Mouse (Mus musculus) lung, postnatal 0 days (tissue): Measurements from ENCODE around the gene Gpr50. TPM values are rescaled to one million over a fixed set of nuclear protein-coding genes. Genes with fewer than 3 reads are reported as not detected.

Experiments
- ATAC-seq: fragments of 200-750 bp; cut with Nextera tagmentation; 2 replicates; pipeline ENCODE4 v1.8.0; 2017; ENCODE audit warnings: moderate library complexity
- DNase-seq: peaks from one replicate; pipeline ENCODE4 v3.0.0-alpha.2; 2016; ENCODE audit warnings: low spot score
- H3K27ac ChIP-seq: fragments of 300-500 bp; sonication (generic); 2 replicates; pipeline ENCODE4 v1.5.1; 2014; ENCODE audit warnings: antibody characterized with exemption, mild to moderate bottlenecking, low read length, mixed read lengths
- H3K27me3 ChIP-seq: fragments of 300-500 bp; sonication (generic); replicated peaks from 2 replicates; pipeline ENCODE4 v1.6.1; 2014; ENCODE audit warnings: low read length, mixed read lengths; ENCODE audit not compliant: insufficient read depth
- H3K36me3 ChIP-seq: fragments of 300-500 bp; sonication (generic); 2 replicates; pipeline ENCODE4 v1.6.1; 2014; ENCODE audit warnings: low read length, mixed read lengths; ENCODE audit not compliant: insufficient read depth
- H3K4me1 ChIP-seq: fragments of 300-500 bp; sonication (generic); 2 replicates; pipeline ENCODE4 v1.6.1; 2014; ENCODE audit warnings: antibody characterized with exemption, low read depth, low read length, mixed read lengths; ENCODE audit not compliant: insufficient read depth
- H3K4me2 ChIP-seq: fragments of 300-500 bp; sonication (generic); replicated peaks from 2 replicates; pipeline ENCODE4 v1.6.1; 2014; ENCODE audit warnings: low read depth, mild to moderate bottlenecking, low read length, moderate library complexity, mixed read lengths
- H3K4me3 ChIP-seq: fragments of 300-500 bp; sonication (generic); 2 replicates; pipeline ENCODE4 v1.5.1; 2014; ENCODE audit warnings: low read depth, low read length
- H3K9ac ChIP-seq: fragments of 300-500 bp; sonication (generic); replicated peaks from 2 replicates; pipeline ENCODE4 v1.6.1; 2014; ENCODE audit warnings: low read depth, mild to moderate bottlenecking
- H3K9me3 ChIP-seq: fragments of 300-500 bp; sonication (generic); 2 replicates; pipeline ENCODE4 v1.6.1; 2016; ENCODE audit warnings: low read length, mixed read lengths
- CTCF ChIP-seq: IDR thresholded peaks from 2 replicates; pipeline ENCODE4 v1.5.1; 2016; ENCODE audit warnings: antibody characterized with exemption, mild to moderate bottlenecking
- EP300 ChIP-seq: IDR thresholded peaks from 2 replicates; pipeline ENCODE4 v1.6.1; 2016; ENCODE audit warnings: antibody characterized with exemption, mild to moderate bottlenecking, control low read depth
- WGBS: fragments of 180-500 bp; shearing (Covaris S2); extraction: QIAGEN DNeasy Blood & Tissue Kit; methylation state at CpG from one replicate; pipeline ENCODE4 v1.1.7; 2014; 5-methylcytosine and 5-hydroxymethylcytosine counted together
- polyA plus RNA-seq: library from polyadenylated mRNA; unstranded; fragments of >200 nt; fragmentation: Nextera tagmentation; extraction: Ambion mirVana; gene quantifications from 2 replicates; pipeline ENCODE4 v1.2.1, GENCODE M21; 2015

The Gpr50 gene
- 0.05 TPM in 1 of 2 replicates, not detected in the other for polyA plus RNA-seq

DNA sequence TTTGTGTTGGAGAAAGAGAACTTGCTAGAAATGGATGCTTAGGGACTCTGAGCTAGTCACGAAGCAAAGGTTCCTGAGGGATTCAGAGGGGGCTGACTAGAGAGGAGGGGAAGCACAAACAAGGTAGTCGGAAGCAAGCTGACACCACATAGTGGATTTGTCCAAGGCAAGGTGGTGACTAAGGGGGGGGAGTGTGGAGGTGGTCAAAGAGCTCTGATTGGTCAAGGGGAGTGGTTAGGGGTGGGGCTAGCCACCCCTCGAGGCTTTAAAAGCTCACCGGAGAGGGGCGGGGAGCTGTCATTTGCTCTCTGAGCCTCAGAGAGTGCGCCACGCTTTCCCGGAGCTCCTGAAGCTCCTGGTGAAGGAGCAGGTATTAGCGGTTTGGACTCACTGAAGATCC, at the start of gene Gpr50:
Gene Gpr50, plus strand, starts transcription at position 294 of the 400 bp plus-strand sequence.
- Histone ChIP-seq H3K9me3 (peaks cover 3% of the 10 kb centered on the region; the same call in 1 of the 2 replicates), H3K27me3 (peaks cover 20% of the 10 kb centered on the region), H3K27ac (no peak within 1 kb of the TSS), H3K4me1 (no peaks in the 10 kb centered on the region), H3K9ac (no peak within 1 kb of the TSS), H3K4me3 (peak within 1 kb of the TSS; percentile 36), H3K4me2 (peak within 1 kb of the TSS; percentile 57), H3K36me3 (no peaks in the 10 kb centered on the region)
- no peak for TF ChIP-seq CTCF
- no peak for TF ChIP-seq EP300
- 33% methylated on average over 9 of the region's 9 CpGs for WGBS
- ATAC-seq (no peak), DNase-seq (no peak)

DNA sequence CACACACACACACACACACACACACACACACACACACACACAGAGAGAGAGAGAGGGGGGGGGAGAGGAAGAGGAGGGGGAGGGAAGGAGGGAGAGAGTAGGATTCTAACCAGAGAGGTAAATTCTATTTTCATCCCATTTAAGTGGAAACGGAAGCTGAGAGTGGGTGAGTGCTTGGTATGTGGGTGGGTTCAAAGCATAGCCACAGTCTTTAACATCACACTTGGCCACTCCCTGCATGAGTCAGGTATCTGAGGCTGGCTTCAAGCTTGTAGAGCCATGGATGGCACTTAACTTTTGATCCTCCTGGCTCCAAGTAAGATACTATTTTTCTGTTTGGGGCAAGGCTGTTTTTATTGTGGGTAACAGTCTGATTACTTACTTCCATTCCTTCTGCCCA, 41.2 kb upstream of the Gpr50 start:
- WGBS = 60% methylated on average over 1 of the region's 1 CpGs
- no peak for TF ChIP-seq CTCF
- TF ChIP-seq EP300 = no peak

DNA sequence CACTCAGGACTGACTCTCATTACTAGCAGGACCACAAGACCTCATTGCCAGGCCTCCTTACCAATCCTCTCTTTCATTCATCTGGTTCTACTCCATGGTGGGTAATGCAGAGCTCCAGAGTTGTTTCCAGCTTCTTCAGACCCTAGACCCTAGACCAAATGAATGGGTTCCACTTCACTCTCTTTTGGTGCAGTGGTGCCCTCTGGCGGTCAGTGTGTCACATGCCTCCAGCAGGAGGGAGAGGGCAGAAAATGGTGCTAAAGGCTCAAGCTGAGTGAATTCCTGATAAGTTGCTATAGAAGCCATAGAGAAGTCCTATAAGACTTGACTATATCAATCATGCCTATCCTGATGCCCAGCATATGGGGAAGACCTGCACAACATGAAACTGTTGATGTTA, 39.6 kb upstream of the Gpr50 start:
- no peaks in the 10 kb centered on the region for H3K36me3 ChIP-seq
- 11% methylated on average over 1 of the region's 1 CpGs for WGBS
- H3K9me3 ChIP-seq = no peaks in the 10 kb centered on the region

More for the DNA sequence above, 41.2 kb upstream of the Gpr50 start:
- no peaks in the 10 kb centered on the region for H3K9me3 ChIP-seq
- H3K9ac ChIP-seq = no peak overlapping the region
- no peaks in the 10 kb centered on the region for H3K27me3 ChIP-seq
- H3K4me1 ChIP-seq = no peaks in the 10 kb centered on the region
- ATAC-seq (peak; percentile 57), DNase-seq (peak; percentile 50)
- no peak overlapping the region for H3K4me2 ChIP-seq
- no peak overlapping the region for H3K27ac ChIP-seq
- no peak overlapping the region for H3K4me3 ChIP-seq
- H3K36me3 ChIP-seq = no peaks in the 10 kb centered on the region

DNA sequence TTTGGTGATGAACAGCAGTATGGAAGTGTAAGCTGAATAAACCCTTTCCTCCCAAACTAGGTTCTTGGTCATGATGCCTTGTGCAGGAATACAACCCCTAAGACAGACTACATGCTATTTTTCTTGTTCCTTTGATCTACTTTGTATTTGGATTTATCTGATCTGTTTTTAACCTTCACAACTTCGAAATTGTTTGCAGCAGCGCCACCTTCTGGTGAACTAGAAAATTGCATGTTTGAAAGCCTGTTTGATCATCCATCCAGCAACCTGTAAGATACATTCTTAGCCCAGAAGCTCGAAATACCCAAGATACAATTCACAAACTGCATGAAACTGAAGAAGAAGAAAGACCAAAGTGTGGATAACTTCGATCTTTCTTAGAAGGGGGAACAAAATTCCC, 35.2 kb upstream of the Gpr50 start:
- H3K4me2 ChIP-seq = no peak overlapping the region
- no peaks in the 10 kb centered on the region for H3K27me3 ChIP-seq
- WGBS = 11% methylated on average over 4 of the region's 4 CpGs
- no peak overlapping the region for H3K27ac ChIP-seq
- TF ChIP-seq EP300 = no peak
- TF ChIP-seq CTCF = peak; percentile 65
- ATAC-seq (no peak), DNase-seq (no peak)
- H3K9ac ChIP-seq = no peak overlapping the region
- H3K36me3 ChIP-seq = no peaks in the 10 kb centered on the region
- no peak overlapping the region for H3K4me3 ChIP-seq
- H3K9me3 ChIP-seq = no peaks in the 10 kb centered on the region
- no peaks in the 10 kb centered on the region for H3K4me1 ChIP-seq

More for the DNA sequence above, 39.6 kb upstream of the Gpr50 start:
- DNase-seq (no peak), ATAC-seq (no peak)
- no peak for TF ChIP-seq EP300
- peak; percentile 56 for TF ChIP-seq CTCF
- Histone ChIP-seq H3K4me1 (no peaks in the 10 kb centered on the region), H3K27me3 (no peaks in the 10 kb centered on the region), H3K4me3 (no peak overlapping the region), H3K4me2 (no peak overlapping the region), H3K27ac (no peak overlapping the region), H3K9ac (no peak overlapping the region)

DNA sequence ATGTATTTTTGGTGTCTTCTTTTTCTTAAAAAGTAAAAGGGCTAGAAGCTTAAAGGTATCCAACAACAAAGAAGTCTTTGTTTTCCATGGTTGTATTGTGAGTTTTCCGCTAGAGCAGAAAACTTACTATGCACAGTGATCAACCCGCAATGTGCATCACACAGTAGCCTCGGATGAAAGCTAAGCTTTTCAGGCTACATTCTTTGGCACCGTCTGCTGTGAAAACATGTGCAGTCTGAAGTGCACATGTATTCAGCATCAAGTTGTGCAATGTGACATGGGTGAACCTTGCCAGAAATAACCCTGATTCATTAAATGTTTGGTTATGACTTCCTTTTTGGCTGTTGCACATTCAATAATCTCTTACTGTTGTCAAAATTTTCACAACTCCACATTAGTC, 32.8 kb upstream of the Gpr50 start:
- H3K27ac ChIP-seq = no peak overlapping the region
- no peak for ATAC-seq
- peak; percentile 47 for DNase-seq

DNA sequence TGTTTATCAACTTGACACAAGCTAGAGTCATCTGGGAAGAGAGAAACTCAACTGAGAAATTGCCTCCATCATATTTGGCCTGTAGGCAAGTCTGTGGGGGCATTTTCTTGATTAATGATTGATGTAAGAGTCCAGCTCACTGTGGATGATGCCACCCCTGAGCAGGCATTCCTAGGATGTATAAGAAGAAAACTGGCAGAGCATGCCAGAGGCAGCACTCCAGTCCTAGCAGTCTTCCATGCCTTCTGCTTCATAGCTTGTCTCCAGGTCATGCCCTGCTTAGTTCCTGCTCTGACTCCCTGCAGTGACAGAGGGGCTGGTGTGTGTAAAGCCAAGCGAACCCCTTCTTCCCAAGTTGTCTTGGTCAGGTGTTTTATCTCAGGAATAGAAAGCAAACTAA, 32.3 kb upstream of the Gpr50 start:
- H3K4me2 ChIP-seq = no peak overlapping the region
- H3K27ac ChIP-seq = no peak overlapping the region
- WGBS = 65% methylated on average over 1 of the region's 1 CpGs
- no peaks in the 10 kb centered on the region for H3K4me1 ChIP-seq
- H3K4me3 ChIP-seq = no peak overlapping the region
- no peaks in the 10 kb centered on the region for H3K27me3 ChIP-seq
- no peaks in the 10 kb centered on the region for H3K36me3 ChIP-seq
- DNase-seq (no peak), ATAC-seq (no peak)
- H3K9me3 ChIP-seq = no peaks in the 10 kb centered on the region
- TF ChIP-seq CTCF (no peak), EP300 (no peak)
- no peak overlapping the region for H3K9ac ChIP-seq

More for the DNA sequence above, 32.8 kb upstream of the Gpr50 start:
- no peaks in the 10 kb centered on the region for H3K4me1 ChIP-seq
- H3K36me3 ChIP-seq = no peaks in the 10 kb centered on the region
- H3K4me2 ChIP-seq = no peak overlapping the region
- no peak overlapping the region for H3K4me3 ChIP-seq
- no peaks in the 10 kb centered on the region for H3K9me3 ChIP-seq
- no peak overlapping the region for H3K9ac ChIP-seq
- no peaks in the 10 kb centered on the region for H3K27me3 ChIP-seq
- TF ChIP-seq EP300 = no peak
- no peak for TF ChIP-seq CTCF
- WGBS = 56% methylated on average over 4 of the region's 4 CpGs

DNA sequence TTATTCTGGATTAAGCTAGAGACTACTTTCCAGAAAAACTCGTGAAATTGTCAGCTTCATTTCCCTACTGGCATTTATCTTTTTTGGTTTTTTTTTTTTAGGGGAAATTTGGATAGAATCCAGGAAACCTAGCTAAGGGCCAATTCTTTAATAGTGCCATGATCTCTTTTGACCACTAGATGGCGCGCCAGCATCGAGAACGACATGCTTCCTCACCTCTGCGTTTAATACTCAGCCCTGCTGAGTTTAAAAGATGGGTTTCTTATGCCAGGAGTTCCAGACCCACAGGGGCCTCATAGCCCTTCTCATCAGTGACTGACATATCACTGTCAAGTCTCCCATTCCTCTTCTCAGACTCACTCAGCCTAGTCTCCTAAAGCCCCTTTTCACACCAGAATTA, 15.5 kb upstream of the Gpr50 start:
- Histone ChIP-seq H3K27me3 (no peaks in the 10 kb centered on the region), H3K27ac (no peak overlapping the region), H3K4me2 (no peak overlapping the region), H3K9me3 (no peaks in the 10 kb centered on the region), H3K4me3 (no peak overlapping the region), H3K9ac (no peak overlapping the region), H3K4me1 (no peaks in the 10 kb centered on the region), H3K36me3 (no peaks in the 10 kb centered on the region)
- ATAC-seq (no peak), DNase-seq (peak; percentile 62)
- under 1% methylated on average over 6 of the region's 6 CpGs for WGBS
- TF ChIP-seq CTCF (peak; percentile 77), EP300 (no peak)
